Mouse (Mus musculus) ES-E14 (cell line): ENCODE measurements around the gene Tbr1.

Experiments used
- CHD2 ChIP-seq: IDR thresholded peaks from 2 replicates; pipeline ENCODE4 v1.6.1; 2014; ENCODE audit warnings: mild to moderate bottlenecking, low read depth, low read length, inconsistent platforms
- MAFK ChIP-seq: IDR thresholded peaks from 2 replicates; pipeline ENCODE4 v1.6.1; 2014; ENCODE audit warnings: mild to moderate bottlenecking, low read depth, low read length, inconsistent platforms; ENCODE audit not compliant: insufficient read depth
- ZNF384 ChIP-seq: IDR thresholded peaks from 2 replicates; pipeline ENCODE4 v1.6.1; 2012; ENCODE audit warnings: low read depth, low read length, inconsistent platforms

DNA sequence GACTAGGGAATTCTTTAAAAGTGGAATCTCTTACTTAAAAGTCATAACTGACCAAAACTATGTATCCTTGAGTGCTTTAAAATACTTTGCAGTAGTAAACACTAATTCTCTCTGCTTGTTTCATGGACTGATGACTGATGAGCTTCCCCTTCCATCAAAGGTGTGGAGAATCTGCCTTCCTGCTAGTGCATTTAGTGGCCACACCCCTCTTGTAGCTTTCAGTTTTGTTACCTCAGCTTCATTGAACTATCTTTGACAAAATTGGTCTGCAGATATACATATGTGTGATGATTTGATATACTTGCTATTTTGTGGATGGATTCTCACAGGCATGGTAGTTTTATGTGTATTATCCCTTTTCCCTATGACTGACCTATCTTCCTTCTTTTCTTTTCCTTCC, 47.7 kb upstream of the Tbr1 start:
- TF ChIP-seq CHD2, result no peak
- no peak for TF ChIP-seq ZNF384
- no peak for TF ChIP-seq MAFK
